7 mouse cellular contexts compared by ENCODE assay signal in the genomic region with DNA sequence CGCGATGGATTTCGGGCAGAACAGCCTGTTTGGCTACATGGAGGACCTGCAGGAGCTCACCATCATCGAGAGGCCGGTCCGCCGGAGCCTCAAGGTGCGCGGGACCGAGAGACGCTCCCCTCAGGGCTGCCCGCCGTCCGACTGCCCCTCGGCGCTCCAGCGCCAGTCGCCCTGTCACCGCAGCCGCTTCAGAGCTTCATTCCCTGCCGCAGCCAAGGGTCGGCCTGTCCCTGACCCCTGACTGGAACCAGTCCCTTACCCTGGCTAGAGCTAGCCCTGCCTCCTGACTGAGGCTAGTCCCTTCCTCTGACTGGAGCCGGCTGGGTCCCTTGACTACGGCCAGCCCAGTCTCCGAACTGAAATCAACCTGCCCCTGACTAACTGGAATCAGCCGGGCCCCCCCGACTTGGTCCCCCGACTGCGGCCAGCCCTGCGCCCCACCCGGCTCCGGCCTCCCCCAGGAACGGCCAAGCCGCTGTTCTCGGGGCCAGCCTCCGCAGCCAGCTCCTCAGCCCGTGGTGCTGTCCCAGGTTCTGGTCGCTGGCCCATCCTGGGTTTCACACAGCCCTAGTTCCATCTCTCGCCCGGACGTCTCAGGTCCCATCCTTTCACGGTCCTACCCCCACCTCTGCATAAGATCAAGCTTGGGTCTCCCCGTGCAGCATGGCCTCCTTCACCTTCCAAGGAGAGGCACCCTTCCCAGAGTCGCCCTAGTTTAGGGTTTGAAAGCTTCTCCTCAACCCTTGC. TPM values are rescaled to one million over a fixed set of nuclear protein-coding genes. Genes with fewer than 3 reads are reported as not detected.
DNase-seq lines count a peak whose midpoint lies in the region; ATAC-seq and TF ChIP-seq lines count a peak whose summit lies in the region.

No protein-coding gene starts in this region.

- no peak for DNase-seq in CH12.LX (ENCODE audit: extremely low read depth)
- peak; percentile 32 for DNase-seq in Muller cell, postnatal 12 days (ENCODE audit: inconsistent ontology term)
- DNase-seq in embryo, embryonic 11.5 days (ENCODE audit: low read depth, low spot score) = peak; percentile 14
- peak; percentile 79 for DNase-seq in heart, embryonic 10.5 days (ENCODE audit: low spot score)
- peak; percentile 6 for DNase-seq in kidney, postnatal 0 days (ENCODE audit: low spot score)
- DNase-seq in thymus, adult 2 months = peak; percentile 4

- no peak for TF ChIP-seq CTCF in CH12.LX (conservative IDR thresholded peaks at IDR 0.05 in 1 of 2, IDR thresholded peaks at IDR 0.05 in 1 of 2; ENCODE audit: low read depth in 2 of 2, low read length in 2 of 2)
- TF ChIP-seq CTCF in kidney, postnatal 0 days (IDR thresholded peaks at IDR 0.05; ENCODE audit: low read depth) = no peak
- no peak for TF ChIP-seq CTCF in thymus, adult 2 months (IDR thresholded peaks at IDR 0.05; ENCODE audit: borderline replicate concordance, control insufficient read depth, extremely low read depth, insufficient read depth, low read length, poor library complexity)

- TF ChIP-seq POLR2A in CH12.LX (IDR thresholded peaks at IDR 0.05; ENCODE audit: low read depth, low read length) = no peak
- TF ChIP-seq POLR2A in thymus, adult 2 months (IDR thresholded peaks at IDR 0.05; ENCODE audit: control insufficient read depth, extremely low read depth, insufficient read depth, low read length, poor library complexity) = no peak

- peak overlapping the region in 2 of 3 experiments; percentile 52 to 60 for H3K4me3 ChIP-seq in CH12.LX (replicated peaks in 1 of 3; ENCODE audit: low read depth in 2 of 3, low read length in 2 of 3, poor library complexity in 1 of 3)
- peak overlapping the region; percentile 74 for H3K4me3 ChIP-seq in heart, embryonic 10.5 days
- H3K4me3 ChIP-seq in kidney, postnatal 0 days (replicated peaks; ENCODE audit: low read depth, low read length) = peak overlapping the region; percentile 49
- H3K4me3 ChIP-seq in thymus, adult 2 months (ENCODE audit: control insufficient read depth, insufficient read depth, low read length) = peak overlapping the region; percentile 28

- H3K9me3 ChIP-seq in CH12.LX (replicated peaks; ENCODE audit: low read length) = peaks cover 2% of the 10 kb centered on the region
- no peaks in the 10 kb centered on the region for H3K9me3 ChIP-seq in heart, embryonic 10.5 days
- no peaks in the 10 kb centered on the region for H3K9me3 ChIP-seq in kidney, postnatal 0 days (replicated peaks; ENCODE audit: low read length)

- TF ChIP-seq RAD21 in CH12.LX (IDR thresholded peaks at IDR 0.05; ENCODE audit: low read depth, low read length) = no peak

- H3K27me3 ChIP-seq in CH12.LX (replicated peaks) = peaks cover 13% of the 10 kb centered on the region
- H3K27me3 ChIP-seq in heart, embryonic 10.5 days (ENCODE audit: insufficient read depth, poor library complexity, severe bottlenecking) = peaks cover 23% of the 10 kb centered on the region
- H3K27me3 ChIP-seq in kidney, postnatal 0 days (ENCODE audit: insufficient read depth, low read length) = no peaks in the 10 kb centered on the region; the same call in 1 of the 2 replicates
- peaks cover 4% of the 10 kb centered on the region for H3K27me3 ChIP-seq in thymus, adult 2 months (ENCODE audit: control insufficient read depth, insufficient read depth, low read length)

- peak; percentile 64 for ATAC-seq in kidney, postnatal 0 days (replicated peaks; ENCODE audit: low FRiP score, low read depth)
- ATAC-seq in megakaryocyte-erythroid progenitor cell, adult 5-6 weeks (replicated peaks; ENCODE audit: low FRiP score, low TSS enrichment, poor library complexity, severe bottlenecking) = 0 out of 2 replicates have a peak, but pooled peaks have one; percentile 23

- no peak for TF ChIP-seq EP300 in CH12.LX (IDR thresholded peaks at IDR 0.05; ENCODE audit: low read length)

- no peak overlapping the region; the same call in 1 of the 2 replicates for H3K9ac ChIP-seq in CH12.LX (ENCODE audit: insufficient read depth, low read depth)
- peak overlapping the region; percentile 59 for H3K9ac ChIP-seq in kidney, postnatal 0 days (ENCODE audit: low read depth, low read length)

- dilution Hi-C loops in CH12.LX (cut with MboI; ENCODE audit: extremely low pct_ligation_motif_present, extremely low pct_unique_long_range_greater_than_20kb, low sequenced_read_pairs) = no loop called here

- H3K79me2 ChIP-seq in CH12.LX (replicated peaks; ENCODE audit: control insufficient read depth, extremely low read depth, insufficient read depth, poor library complexity, severe bottlenecking) = no peaks in the 10 kb centered on the region

- no peaks in the 10 kb centered on the region for H3K36me3 ChIP-seq in CH12.LX (replicated peaks in 1 of 2; ENCODE audit: control insufficient read depth in 1 of 2, insufficient read depth in 1 of 2, low read length in 1 of 2)
- no peaks in the 10 kb centered on the region for H3K36me3 ChIP-seq in heart, embryonic 10.5 days
- H3K36me3 ChIP-seq in kidney, postnatal 0 days (ENCODE audit: insufficient read depth, low read length) = no peaks in the 10 kb centered on the region
- H3K36me3 ChIP-seq in thymus, adult 2 months (ENCODE audit: control insufficient read depth, insufficient read depth, low read length) = no peaks in the 10 kb centered on the region

- peaks cover 0 to 22% of the 10 kb centered on the region in 2 experiments; a peak in 2 of 4 replicates for H3K4me1 ChIP-seq in CH12.LX (ENCODE audit: control insufficient read depth in 1 of 2, insufficient read depth in 2 of 2)
- H3K4me1 ChIP-seq in heart, embryonic 10.5 days = peaks cover 8% of the 10 kb centered on the region
- no peaks in the 10 kb centered on the region for H3K4me1 ChIP-seq in kidney, postnatal 0 days (replicated peaks; ENCODE audit: insufficient read depth, low read length)
- peaks cover 8% of the 10 kb centered on the region for H3K4me1 ChIP-seq in thymus, adult 2 months (replicated peaks; ENCODE audit: control insufficient read depth, insufficient read depth, low read length)

- under 1% methylated on average over 44 of the region's 44 CpGs for WGBS in heart, embryonic 10.5 days
- WGBS in kidney, postnatal 0 days = 2% methylated on average over 42 of the region's 44 CpGs
- WGBS in thymus, adult 2 months = 4% methylated on average over 44 of the region's 44 CpGs

- peak overlapping the region; percentile 17 for H3K4me2 ChIP-seq in CH12.LX (ENCODE audit: insufficient read depth, low read depth, poor library complexity, severe bottlenecking)
- H3K4me2 ChIP-seq in kidney, postnatal 0 days (ENCODE audit: low read length) = peak overlapping the region; percentile 88

- in situ Hi-C loops in CH12.LX (cut with MboI; ENCODE audit: low pct_ligation_motif_present, low pct_unique_long_range_greater_than_20kb, low sequenced_read_pairs) = no loop called here

- no peak overlapping the region for H3K27ac ChIP-seq in CH12.LX (ENCODE audit: insufficient read depth, low read depth)
- peak overlapping the region; percentile 76 for H3K27ac ChIP-seq in heart, embryonic 10.5 days
- no peak overlapping the region; the same call in 1 of the 2 replicates for H3K27ac ChIP-seq in kidney, postnatal 0 days
- no peak overlapping the region for H3K27ac ChIP-seq in thymus, adult 2 months (ENCODE audit: control insufficient read depth, insufficient read depth, low read length)

TF ChIP-seq in CH12.LX, 34 proteins besides CTCF, POLR2A, EP300 and RAD21:
- no peak for TF ChIP-seq ETS1 (conservative IDR thresholded peaks at IDR 0.05; ENCODE audit: low read depth, low read length)
- no peak for TF ChIP-seq MEF2A (IDR thresholded peaks at IDR 0.05; ENCODE audit: borderline replicate concordance, low read depth, low read length)
- TF ChIP-seq USF2 (conservative IDR thresholded peaks at IDR 0.05; ENCODE audit: low read depth, low read length) = no peak
- TF ChIP-seq ZMIZ1 (IDR thresholded peaks at IDR 0.05; ENCODE audit: low read depth, low read length) = no peak
- no peak for TF ChIP-seq MAZ (IDR thresholded peaks at IDR 0.05; ENCODE audit: low read depth, low read length)
- TF ChIP-seq PAX5 (IDR thresholded peaks at IDR 0.05; ENCODE audit: low read length) = no peak
- TF ChIP-seq ZNF384 (IDR thresholded peaks at IDR 0.05; ENCODE audit: low read depth, low read length) = no peak
- no peak for TF ChIP-seq IRF4 (IDR thresholded peaks at IDR 0.05; ENCODE audit: low read depth, low read length)
- TF ChIP-seq MYC (IDR thresholded peaks at IDR 0.05; ENCODE audit: low read depth, low read length) = no peak
- no peak for TF ChIP-seq KAT2A (IDR thresholded peaks at IDR 0.05; ENCODE audit: insufficient replicate concordance, low read length)
- no peak for TF ChIP-seq CHD2 (IDR thresholded peaks at IDR 0.05; ENCODE audit: low read length)
- TF ChIP-seq BHLHE40 (IDR thresholded peaks at IDR 0.05; ENCODE audit: low read depth, low read length) = no peak
- no peak for TF ChIP-seq JUND (conservative IDR thresholded peaks at IDR 0.05; ENCODE audit: low read depth, low read length)
- TF ChIP-seq SMC3 (IDR thresholded peaks at IDR 0.05; ENCODE audit: low read depth, low read length) = no peak
- no peak for TF ChIP-seq SIN3A (IDR thresholded peaks at IDR 0.05; ENCODE audit: low read length)
- no peak for TF ChIP-seq MAX (IDR thresholded peaks at IDR 0.05; ENCODE audit: low read length)

RNA-seq across cellular contexts. Expression of gene Ppp4r4, which starts 0.7 kb away (rescaled TPM):
- total RNA-seq in CH12.LX (2012; rRNA removed) = 0.34 and 0.38 TPM in 2 replicates
- total RNA-seq in CH12.LX (2014; rRNA removed) = 0.54 and 0.68 TPM in 2 replicates
- polyA plus RNA-seq in CH12.LX (2012; ENCODE audit: insufficient read length, low read depth) = 0.42 and 1.7 TPM in 2 replicates
- 0.17 and 1.6 TPM in 2 replicates for polyA plus RNA-seq in heart, embryonic 10.5 days (2016; fragmentation: Nextera tagmentation; extraction: Ambion mirVana)
- polyA plus RNA-seq in kidney, postnatal 0 days (2015; fragmentation: Nextera tagmentation; extraction: Ambion mirVana) = 1.6 and 1.8 TPM in 2 replicates
- 0.50 TPM in 1 of 2 replicates, not detected in the other for total RNA-seq in megakaryocyte-erythroid progenitor cell, adult 5-6 weeks (2014; fragmentation: Nextera tagmentation)
- 0.27 TPM in 1 of 2 replicates, not detected in the other for total RNA-seq in megakaryocyte-erythroid progenitor cell, adult 5-6 weeks (2017)
- 0.12 and 0.15 TPM in 2 replicates for polyA plus RNA-seq in thymus, adult 2 months (2012; rRNA removed)
